Mouse (Mus musculus): Measurements from ENCODE around the gene Tulp1.

DNA sequence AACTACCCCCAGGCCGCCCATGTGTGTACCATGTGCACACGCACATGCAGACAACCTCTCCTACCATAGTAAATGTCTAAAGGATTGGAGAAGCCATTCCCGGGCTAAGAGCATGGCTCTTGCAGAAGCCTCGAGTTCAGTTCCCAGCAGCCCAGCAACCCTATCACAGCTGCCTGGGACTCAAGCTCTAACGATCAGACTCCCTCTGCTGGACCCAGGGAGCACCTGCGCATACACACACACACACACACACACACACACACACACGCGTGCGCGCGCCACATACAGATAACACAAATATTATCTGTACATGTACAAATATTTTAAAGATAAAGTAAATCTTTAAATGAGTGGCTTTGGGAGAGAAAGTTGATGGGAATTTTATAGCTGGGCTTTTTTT is 39.3 kb upstream of the Tulp1 start:
- no peak for TF ChIP-seq CTCF (IDR thresholded peaks at IDR 0.05; ENCODE audit: extremely low read depth, insufficient read depth, insufficient read length, insufficient replicate concordance)
- no peak for TF ChIP-seq POLR2A (IDR thresholded peaks at IDR 0.05; ENCODE audit: low read depth, low read length)
